Mouse (Mus musculus) CH12.LX (cell line): ENCODE measurements around the gene Rbl2. TPM values are rescaled to one million over a fixed set of nuclear protein-coding genes. Genes with fewer than 3 reads are reported as not detected.
A peak's percentile ranks its signal among the peaks of the same experiment; 100 is the strongest.

Source experiments
- DNase-seq: peaks from one replicate; pipeline ENCODE4 v3.0.0-alpha.2; 2013; ENCODE audit errors: extremely low read depth
- H3K27ac ChIP-seq: 2 replicates; pipeline ENCODE4 v1.5.1; 2012; ENCODE audit warnings: low read depth, mild to moderate bottlenecking, control low read depth, moderate library complexity; ENCODE audit not compliant: insufficient read depth
- H3K27me3 ChIP-seq: replicated peaks from 2 replicates; pipeline ENCODE3; 2012; ENCODE audit warnings: inconsistent platforms
- H3K36me3 ChIP-seq, 2 experiments: replicated peaks in 1 of 2; 2 replicates each; pipeline versions ENCODE3 to v1.6.1; 2012; ENCODE audit warnings: inconsistent platforms in 1 of 2, low read length in 1 of 2, mild to moderate bottlenecking in 1 of 2, mixed read lengths in 1 of 2, moderate library complexity in 1 of 2; ENCODE audit not compliant: control insufficient read depth in 1 of 2, insufficient read depth in 1 of 2
- H3K4me1 ChIP-seq, 2 experiments: 2 replicates each; pipeline ENCODE4 v1.6.1; 2012; ENCODE audit warnings: inconsistent platforms in 1 of 2, moderate library complexity in 1 of 2; ENCODE audit not compliant: insufficient read depth in 2 of 2, control insufficient read depth in 1 of 2
- H3K4me2 ChIP-seq: 2 replicates; pipeline ENCODE4 v1.6.1; 2012; ENCODE audit warnings: low read depth, mild to moderate bottlenecking, control low read depth; ENCODE audit not compliant: poor library complexity, insufficient read depth, severe bottlenecking
- H3K4me3 ChIP-seq, 3 experiments: fragments of 150-350 bp in 1 of 3; sonication (generic) in 1 of 3; replicated peaks in 1 of 3; 2 replicates each; pipeline versions ENCODE3 to v1.5.1; 2011 to 2012; ENCODE audit warnings: low read depth in 2 of 3, low read length in 2 of 3, mild to moderate bottlenecking in 2 of 3, moderate library complexity in 2 of 3, control low read depth in 1 of 3, improper control_type of control experiment in 1 of 3, inconsistent platforms in 1 of 3, mixed read lengths in 1 of 3; ENCODE audit not compliant: poor library complexity in 1 of 3
- H3K79me2 ChIP-seq: replicated peaks from 2 replicates; pipeline ENCODE4 v1.6.1; 2012; ENCODE audit warnings: mild to moderate bottlenecking, moderate library complexity; ENCODE audit not compliant: control insufficient read depth, poor library complexity, insufficient read depth, severe bottlenecking; ENCODE audit errors: extremely low read depth
- H3K9ac ChIP-seq: 2 replicates; pipeline ENCODE4 v1.6.1; 2012; ENCODE audit warnings: low read depth, mild to moderate bottlenecking, control low read depth, moderate library complexity; ENCODE audit not compliant: insufficient read depth
- H3K9me3 ChIP-seq: replicated peaks from 2 replicates; pipeline ENCODE3; 2012; ENCODE audit warnings: low read length, inconsistent platforms, mixed read lengths
- CHD2 ChIP-seq: IDR thresholded peaks from 2 replicates; pipeline ENCODE4 v1.6.1; 2011; ENCODE audit warnings: low read length, improper control_type of control experiment
- CTCF ChIP-seq, 2 experiments: IDR thresholded peaks in 1 of 2; conservative IDR thresholded peaks in 1 of 2; 2 replicates each; pipeline ENCODE4 v1.5.1; 2011 to 2012; ENCODE audit warnings: low read depth in 2 of 2, low read length in 2 of 2, improper control_type of control experiment in 1 of 2, inconsistent platforms in 1 of 2, mild to moderate bottlenecking in 1 of 2, moderate library complexity in 1 of 2
- ELF1 ChIP-seq: IDR thresholded peaks from 2 replicates; pipeline ENCODE4 v1.6.1; 2014; ENCODE audit warnings: low read depth, mild to moderate bottlenecking, inconsistent platforms, low read length, improper control_type of control experiment
- ETS1 ChIP-seq: conservative IDR thresholded peaks from 2 replicates; pipeline ENCODE4 v1.6.1; 2012; ENCODE audit warnings: low read depth, mild to moderate bottlenecking, inconsistent platforms, low read length, improper control_type of control experiment, moderate library complexity
- HCFC1 ChIP-seq: IDR thresholded peaks from 2 replicates; pipeline ENCODE4 v1.6.1; 2012; ENCODE audit warnings: low read depth, mild to moderate bottlenecking, inconsistent platforms, low read length, improper control_type of control experiment
- KAT2A ChIP-seq: IDR thresholded peaks from 2 replicates; pipeline ENCODE4 v1.6.1; 2012; ENCODE audit warnings: low read length, improper control_type of control experiment, inconsistent platforms; ENCODE audit not compliant: insufficient replicate concordance
- MAX ChIP-seq: IDR thresholded peaks from 2 replicates; pipeline ENCODE4 v1.6.1; 2011; ENCODE audit warnings: low read length, improper control_type of control experiment
- MAZ ChIP-seq: IDR thresholded peaks from 2 replicates; pipeline ENCODE4 v1.6.1; 2012; ENCODE audit warnings: low read depth, mild to moderate bottlenecking, inconsistent platforms, low read length, improper control_type of control experiment, moderate library complexity
- NRF1 ChIP-seq: IDR thresholded peaks from 2 replicates; pipeline ENCODE4 v1.6.1; 2014; ENCODE audit warnings: low read depth, mild to moderate bottlenecking, inconsistent platforms, low read length, improper control_type of control experiment, moderate library complexity
- POLR2A ChIP-seq: IDR thresholded peaks from 2 replicates; pipeline ENCODE4 v1.6.1; 2011; ENCODE audit warnings: low read depth, mild to moderate bottlenecking, improper control_type of control experiment, low read length
- RAD21 ChIP-seq: IDR thresholded peaks from 2 replicates; pipeline ENCODE4 v1.6.1; 2011; ENCODE audit warnings: low read depth, mild to moderate bottlenecking, low read length, improper control_type of control experiment, moderate library complexity
- SIN3A ChIP-seq: IDR thresholded peaks from 2 replicates; pipeline ENCODE4 v1.6.1; 2012; ENCODE audit warnings: low read length, improper control_type of control experiment, inconsistent platforms
- SMC3 ChIP-seq: IDR thresholded peaks from 2 replicates; pipeline ENCODE4 v1.6.1; 2011; ENCODE audit warnings: low read depth, low read length, improper control_type of control experiment
- TCF12 ChIP-seq: IDR thresholded peaks from 2 replicates; pipeline ENCODE4 v1.6.1; 2014; ENCODE audit warnings: low read depth, mild to moderate bottlenecking, inconsistent platforms, low read length, improper control_type of control experiment
- USF2 ChIP-seq: conservative IDR thresholded peaks from 2 replicates; pipeline ENCODE4 v1.6.1; 2011; ENCODE audit warnings: low read depth, low read length, improper control_type of control experiment
- dilution Hi-C: fragments of 300-500 bp; cut with MboI; formaldehyde crosslinking; loops from 2 replicates; pipeline ENCODE4 v1.14.3; 2020; ENCODE audit warnings: low sequenced_read_pairs; ENCODE audit not compliant: extremely low pct_unique_long_range_greater_than_20kb, extremely low pct_ligation_motif_present
- in situ Hi-C: fragments of 300-500 bp; cut with MboI; formaldehyde crosslinking; loops from 3 replicates; pipeline ENCODE4 v1.14.3; 2019; ENCODE audit warnings: low sequenced_read_pairs, low pct_ligation_motif_present, low pct_unique_long_range_greater_than_20kb, mixed read lengths
- polyA plus RNA-seq: library from polyadenylated mRNA; unstranded; fragments of >175 nt; gene quantifications from 2 replicates; pipeline ENCODE4 v1.2.1, GENCODE M21; 2012; ENCODE audit warnings: low read depth; ENCODE audit not compliant: insufficient read length
- total RNA-seq, 2 experiments: library from RNA; depleted of rRNA; stranded (reverse); fragments of 300-350 nt in 1 of 2; fragments of >200 nt in 1 of 2; gene quantifications; 2 replicates each; pipeline ENCODE4 v1.2.3; 2012 to 2014

Rbl2 gene
- total and polyA plus RNA-seq, 3 experiments, result 19.0 to 21.9 (median 19.2) TPM

DNA sequence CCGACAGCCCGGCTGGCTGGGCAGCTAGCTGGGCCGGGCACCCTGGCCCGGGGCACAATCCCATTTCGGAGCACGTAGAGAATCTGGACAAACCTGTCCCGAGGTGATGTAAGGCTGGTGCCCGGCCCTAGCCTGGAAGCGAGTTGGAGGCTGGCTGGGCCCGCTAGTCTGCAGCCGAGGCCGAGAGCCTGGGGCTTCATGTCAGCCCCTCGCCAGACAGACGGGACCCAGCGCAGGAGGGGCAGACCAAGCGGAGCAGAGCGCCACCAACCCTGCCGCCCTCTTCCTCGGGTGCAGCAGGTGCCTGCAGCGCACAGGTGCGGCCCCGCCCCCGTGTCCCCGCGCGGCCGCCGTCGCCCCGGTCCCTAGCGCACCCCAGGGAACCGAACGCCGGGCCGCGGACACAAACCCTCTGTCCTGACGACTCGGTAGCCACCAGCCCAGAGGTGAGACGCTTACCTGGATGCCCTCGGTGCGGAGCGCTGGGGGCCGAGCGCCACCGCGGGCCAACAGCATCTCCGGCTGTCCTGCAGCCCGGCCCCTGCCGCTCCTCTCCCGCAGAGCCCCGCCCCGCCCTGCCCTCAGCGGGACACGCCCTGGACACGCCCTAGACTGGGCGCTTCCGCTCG is 63.7 kb downstream of the Rbl2 start:
- TF ChIP-seq SIN3A (peak; percentile 11; the same call in 1 of the 2 replicates), CHD2 (no peak)
- Histone ChIP-seq H3K4me2 (peak overlapping the region; percentile 60), H3K27me3 (no peaks in the 10 kb centered on the region), H3K79me2 (no peaks in the 10 kb centered on the region; the same call in 1 of the 2 replicates), H3K27ac (no peak overlapping the region), H3K9me3 (no peaks in the 10 kb centered on the region), H3K4me3 (peak overlapping the region; percentile 59 to 86 (median 80)), H3K9ac (peak overlapping the region; percentile 27; the same call in 1 of the 2 replicates), H3K4me1 (peaks cover 0 to 15% of the 10 kb centered on the region in 2 experiments; a peak in 2 of 4 replicates), H3K36me3 (peaks cover 8 to 24% of the 10 kb centered on the region in 2 experiments)
- DNase-seq, result no peak
- dilution Hi-C loops (no loop called here), in situ Hi-C loops (no loop called here)

GRCm38 (mm10) chr8:91134070-91134475 is 64.2 kb downstream of the Rbl2 start:
- H3K79me2 ChIP-seq, result no peaks in the 10 kb centered on the region; the same call in 1 of the 2 replicates
- dilution Hi-C loops (no loop called here), in situ Hi-C loops (no loop called here)
- H3K4me2 ChIP-seq, result peak overlapping the region; percentile 34; the same call in 1 of the 2 replicates
- no peak overlapping the region for H3K9ac ChIP-seq
- peak; percentile 100 for DNase-seq
- H3K36me3 ChIP-seq, result peaks cover 6 to 20% of the 10 kb centered on the region in 2 experiments
- no peak overlapping the region for H3K27ac ChIP-seq
- no peaks in the 10 kb centered on the region for H3K9me3 ChIP-seq
- H3K4me3 ChIP-seq, result peak overlapping the region in 2 of 3 experiments; percentile 42 to 80
- H3K27me3 ChIP-seq, result no peaks in the 10 kb centered on the region
- TF ChIP-seq ETS1 (0 out of 2 replicates have a peak, but pooled peaks have one; percentile 15), RAD21 (peak; percentile 41), TCF12 (peak; percentile 44; the same call in 1 of the 2 replicates), CTCF (conservative IDR thresholded peaks at IDR 0.05 in 1 of 2, IDR thresholded peaks at IDR 0.05 in 1 of 2; ENCODE audit: low read depth in 2 of 2, low read length in 2 of 2) (peak in 1 of 2 experiments; percentile 47; a peak in 2 of 4 replicates), MAX (no peak), CHD2 (peak; percentile 73), POLR2A (peak; percentile 76), ELF1 (peak; percentile 83), KAT2A (0 out of 2 replicates have a peak, but pooled peaks have one; percentile 44), USF2 (no peak), MAZ (peak; percentile 96), HCFC1 (peak; percentile 84), SIN3A (0 out of 2 replicates have a peak, but pooled peaks have one; percentile 45), SMC3 (no peak), NRF1 (0 out of 2 replicates have a peak, but pooled peaks have one; percentile 37)
- H3K4me1 ChIP-seq, result peaks cover 0 to 15% of the 10 kb centered on the region in 2 experiments; a peak in 2 of 4 replicates
